Mouse (Mus musculus): ENCODE results near the gene Tmem119.
"Not testable (repeated sequence)": the region's sequence is repeated elsewhere in the genome, so short reads cannot be mapped to it uniquely, and the experiment has no call there.

Tmem119 gene

DNA sequence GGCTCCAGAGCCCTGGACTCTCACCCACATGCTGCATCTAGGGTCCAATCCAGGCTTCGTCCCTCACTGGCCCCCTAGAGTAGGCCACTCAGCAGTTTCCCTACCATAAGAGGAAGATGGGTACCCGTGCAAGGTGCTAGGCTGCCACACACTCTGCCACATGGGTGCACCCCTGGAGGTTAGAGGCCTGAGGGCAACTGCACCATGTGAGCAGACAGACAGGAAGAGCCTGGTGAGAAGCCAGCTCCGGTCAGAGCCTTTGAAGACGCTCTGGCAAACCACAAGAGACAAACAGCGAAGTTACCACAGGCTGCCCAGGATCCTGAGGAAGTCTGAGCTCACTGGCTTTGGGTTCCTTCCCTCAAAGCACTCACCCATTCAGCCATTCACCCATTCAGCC is 13.3 kb downstream of the Tmem119 start:
- DNase-seq = no peak

DNA sequence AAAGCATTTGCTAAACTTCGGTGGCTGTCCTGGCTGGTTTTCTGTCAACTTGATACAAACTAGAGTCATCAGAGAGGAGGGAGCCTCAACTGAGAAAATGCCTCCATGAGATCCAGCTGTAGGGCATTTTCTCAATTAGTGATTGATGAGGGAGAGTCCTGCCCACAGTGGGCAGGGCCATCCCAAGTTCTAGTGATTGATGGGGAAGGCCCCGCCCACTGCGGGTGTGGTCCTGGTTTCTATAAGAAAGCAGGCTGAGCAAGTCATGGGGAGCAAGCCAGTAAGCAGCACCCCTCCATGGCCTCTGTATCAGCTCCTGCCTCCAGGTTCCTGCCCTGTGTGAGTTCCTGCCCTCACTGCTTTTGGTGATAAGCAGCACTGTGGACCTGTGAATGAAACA is 16.2 kb downstream of the Tmem119 start:
- DNase-seq = not testable (repeated sequence)

GRCm38 (mm10) chr5:113783581-113784001 is 16.7 kb downstream of the Tmem119 start:
- peak; percentile 56 for DNase-seq

DNA sequence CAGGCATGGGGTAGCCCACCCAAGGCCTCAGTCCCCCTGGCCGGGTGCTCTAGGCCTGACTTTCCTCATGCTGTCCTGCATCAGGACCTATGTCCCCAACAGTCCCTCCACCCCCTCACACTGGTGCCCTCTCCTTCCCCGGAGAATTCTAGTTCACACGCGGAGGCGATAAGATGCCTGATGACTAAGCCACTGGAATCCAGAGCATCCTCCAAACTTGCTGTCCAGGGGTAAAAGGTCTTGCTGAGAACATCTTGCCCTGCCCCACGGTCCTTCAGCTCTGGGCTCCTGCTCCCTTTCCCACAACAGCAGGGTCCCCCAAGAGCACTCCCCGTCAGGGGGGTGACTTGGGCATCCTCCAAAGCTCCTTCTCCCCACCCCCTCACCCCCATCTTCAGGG is 17.7 kb downstream of the Tmem119 start:
- peak; percentile 56 for DNase-seq

- DNase-seq = no peak
These were observed 18.4 kb downstream of the Tmem119 start for GRCm38 (mm10) chr5:113781875-113782274.

DNA sequence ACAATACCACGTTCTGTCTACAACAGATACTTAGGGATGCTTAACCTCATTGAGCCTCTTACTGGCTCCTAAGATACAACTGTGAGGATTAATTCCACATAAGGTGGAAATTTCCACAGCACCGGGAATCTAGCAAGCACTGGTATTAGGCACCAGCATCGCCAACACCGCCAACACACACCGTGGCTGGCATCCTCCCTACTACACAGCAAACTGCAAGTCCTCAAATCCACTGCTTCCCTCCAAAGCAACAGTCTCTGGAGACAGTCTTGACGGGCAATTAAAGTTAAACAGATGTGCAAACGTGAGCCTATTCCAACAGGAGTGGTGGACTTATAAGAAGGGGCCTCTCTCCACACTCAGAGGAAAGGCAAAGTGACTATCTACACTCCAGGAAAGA is 19.1 kb downstream of the Tmem119 start:
- no peak for DNase-seq

- no peak for DNase-seq
These were observed 19.6 kb downstream of the Tmem119 start for GRCm38 (mm10) chr5:113780763-113781162.

GRCm38 (mm10) chr5:113780082-113780752 is 20.1 kb downstream of the Tmem119 start:
- DNase-seq = no peak

GRCm38 (mm10) chr5:113779569-113779968 is 20.7 kb downstream of the Tmem119 start:
- DNase-seq = no peak

DNA sequence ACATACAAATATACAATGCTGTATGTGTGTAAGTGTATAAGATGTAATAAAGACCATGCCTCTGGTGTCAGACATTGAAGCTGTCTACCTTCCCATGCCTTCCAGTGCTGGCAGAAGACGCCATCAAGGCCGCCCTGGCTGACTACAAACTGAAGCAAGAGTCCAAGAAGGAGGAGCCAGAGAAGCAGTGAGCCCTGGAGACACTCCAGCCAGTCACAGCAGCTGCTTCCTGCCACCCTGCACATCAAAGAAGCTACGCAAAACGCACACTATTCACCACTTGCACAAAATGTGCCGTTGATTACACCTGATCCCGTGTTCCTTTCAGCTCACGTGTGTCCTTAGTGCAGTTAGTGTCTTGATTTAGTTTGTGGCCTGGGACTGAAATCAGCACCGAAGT is 22.6 kb downstream of the Tmem119 start:
- peak; percentile 59 for DNase-seq

DNA sequence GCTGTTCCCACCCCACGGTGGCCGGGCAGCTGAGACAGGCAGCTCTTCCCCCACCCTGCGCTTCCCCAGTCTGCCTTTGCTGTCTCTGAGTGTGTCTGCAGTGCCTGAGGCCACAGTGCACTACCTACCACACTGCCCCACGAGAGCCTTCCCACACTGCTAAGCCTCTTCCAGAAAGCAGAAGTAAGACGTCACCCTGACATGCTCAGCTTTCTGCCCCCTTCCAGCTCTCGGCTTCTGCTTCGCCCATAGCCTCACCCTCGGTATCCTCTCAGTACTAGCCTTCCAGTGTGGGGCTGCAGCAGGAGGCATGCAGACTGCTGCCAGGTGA is 23.5 kb downstream of the Tmem119 start:
- DNase-seq = no peak

- peak; percentile 75 for DNase-seq
These were observed 24.0 kb downstream of the Tmem119 start for GRCm38 (mm10) chr5:113776128-113776895.

GRCm38 (mm10) chr5:113775585-113775984 is 24.7 kb downstream of the Tmem119 start:
- no peak for DNase-seq

DNA sequence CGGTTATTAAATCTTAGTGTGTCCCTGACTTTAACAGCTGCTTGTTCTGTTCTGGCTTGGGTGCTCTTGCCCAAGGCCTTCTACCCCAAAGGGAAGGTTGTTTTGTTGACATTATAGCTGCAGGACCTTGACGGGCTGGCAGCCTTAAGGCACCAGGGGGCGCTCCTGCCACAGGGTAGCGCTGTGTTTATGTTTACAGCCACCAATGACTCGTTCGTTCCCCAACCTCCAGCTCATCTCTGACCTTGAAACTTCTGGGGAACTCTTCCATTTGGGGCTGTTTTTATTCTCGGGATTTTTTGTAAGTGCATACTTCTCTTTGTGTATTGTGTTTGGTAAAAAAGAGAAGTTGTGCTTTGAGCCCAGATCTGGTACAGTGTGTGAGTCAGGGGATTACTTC is 26.7 kb downstream of the Tmem119 start:
- DNase-seq = peak; percentile 94

DNA sequence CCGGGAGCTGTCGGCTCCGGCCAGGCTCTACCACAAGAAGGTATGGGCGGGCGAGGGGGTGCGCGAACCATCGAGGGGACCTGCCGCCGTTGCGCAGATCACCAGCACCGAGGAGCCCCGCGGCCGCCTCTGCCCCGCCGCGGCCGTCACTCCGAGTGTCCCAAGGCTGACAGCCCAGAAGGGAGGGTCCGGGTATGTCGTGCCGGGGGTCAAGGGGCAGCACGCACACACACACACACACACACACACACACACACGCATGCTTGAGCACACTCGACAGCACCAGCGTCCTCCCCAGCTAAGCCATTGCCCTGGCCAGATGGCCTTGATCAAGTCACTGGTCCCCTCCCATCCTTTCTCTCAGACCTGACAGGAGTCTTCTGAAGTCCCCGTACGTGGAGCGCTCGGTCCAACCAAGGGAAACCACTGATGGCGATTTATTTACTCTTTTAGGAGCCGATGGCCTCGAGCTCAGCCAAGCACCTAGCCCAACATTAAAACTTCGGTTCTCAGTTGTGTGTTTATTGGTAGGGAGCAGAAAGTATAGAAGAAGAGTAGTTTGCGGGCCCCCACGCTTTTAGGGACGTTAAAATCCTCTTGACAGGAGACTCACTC is 27.3 kb downstream of the Tmem119 start:
- no peak for DNase-seq

GRCm38 (mm10) chr5:113772450-113772895 is 27.8 kb downstream of the Tmem119 start, which contains the start of the genes Sart3 and Iscu:
Gene Sart3, minus strand, starts transcription at chr5:113772510.
Gene Iscu, plus strand, starts transcription at chr5:113772748.
- DNase-seq = peak; percentile 93

DNA sequence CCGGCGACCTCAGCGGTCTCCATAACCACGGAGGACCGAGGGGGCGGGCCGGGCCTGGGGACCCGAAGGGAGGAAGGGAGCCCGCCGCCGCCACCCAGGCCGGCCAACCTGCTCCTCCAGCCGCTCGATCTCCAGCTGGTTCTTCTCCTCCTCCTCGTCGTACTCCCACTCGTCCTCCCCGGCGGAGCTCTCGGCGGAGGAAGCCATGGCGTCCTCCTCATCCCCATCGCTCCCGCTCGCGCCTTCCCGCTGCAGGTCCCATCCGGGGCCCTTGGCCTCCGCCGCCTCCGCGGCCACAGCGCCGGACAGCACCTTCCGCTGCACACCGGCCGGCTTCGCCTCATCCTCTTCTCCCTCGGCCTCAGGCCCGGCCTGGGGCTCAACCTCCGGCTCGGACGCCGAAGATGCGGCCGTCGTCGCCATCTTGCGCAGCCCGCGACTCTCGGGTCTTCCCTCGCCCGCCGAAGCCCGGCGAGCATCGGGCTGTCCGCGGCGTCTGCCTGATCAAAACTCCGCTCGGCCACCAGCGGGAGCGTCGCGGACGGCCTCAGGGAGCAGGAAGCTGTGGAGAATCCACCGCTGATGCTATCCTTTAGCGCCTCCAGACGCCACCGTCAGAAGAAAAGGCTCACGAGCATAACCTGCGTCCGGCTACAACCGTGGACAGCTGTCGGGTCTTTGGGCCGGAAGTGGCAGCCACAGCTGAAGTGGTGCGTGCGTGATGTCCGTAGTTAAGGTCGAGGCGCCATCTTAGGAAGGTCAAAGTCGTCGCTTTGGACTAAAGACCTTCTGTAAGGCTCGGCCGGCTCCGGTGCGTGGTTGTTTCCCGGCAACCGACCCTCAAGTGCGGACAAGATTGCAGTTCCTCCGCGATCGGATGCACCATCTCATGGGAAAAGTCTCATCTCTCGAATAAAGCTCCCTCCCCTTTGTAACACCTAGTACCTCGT is 28.8 kb downstream of the Tmem119 start:
- peak; percentile 92 for DNase-seq

DNA sequence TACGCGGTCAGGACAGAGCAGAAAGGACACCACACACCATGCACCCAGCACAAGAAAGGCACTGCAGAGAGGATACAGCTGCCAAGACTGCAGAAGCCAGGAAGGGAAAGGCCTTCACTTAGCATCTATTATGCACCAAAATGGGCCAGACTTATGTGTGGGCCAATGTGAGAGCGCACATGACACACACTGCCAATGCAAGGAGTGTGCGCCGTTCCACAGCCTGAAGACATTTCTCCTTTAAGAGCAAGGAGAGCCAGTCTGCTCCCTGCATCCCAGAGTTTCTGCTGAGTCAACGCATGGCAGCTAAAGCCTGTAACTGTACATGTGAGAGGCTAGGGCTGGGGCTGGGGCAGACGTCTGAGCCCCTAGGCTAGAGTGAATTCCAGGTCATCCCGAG is 31.5 kb downstream of the Tmem119 start:
- DNase-seq = no peak

GRCm38 (mm10) chr5:113765641-113766526 is 34.4 kb downstream of the Tmem119 start:
- no peak for DNase-seq

- no peak for DNase-seq
These were observed 35.9 kb downstream of the Tmem119 start for GRCm38 (mm10) chr5:113764426-113764825.

DNA sequence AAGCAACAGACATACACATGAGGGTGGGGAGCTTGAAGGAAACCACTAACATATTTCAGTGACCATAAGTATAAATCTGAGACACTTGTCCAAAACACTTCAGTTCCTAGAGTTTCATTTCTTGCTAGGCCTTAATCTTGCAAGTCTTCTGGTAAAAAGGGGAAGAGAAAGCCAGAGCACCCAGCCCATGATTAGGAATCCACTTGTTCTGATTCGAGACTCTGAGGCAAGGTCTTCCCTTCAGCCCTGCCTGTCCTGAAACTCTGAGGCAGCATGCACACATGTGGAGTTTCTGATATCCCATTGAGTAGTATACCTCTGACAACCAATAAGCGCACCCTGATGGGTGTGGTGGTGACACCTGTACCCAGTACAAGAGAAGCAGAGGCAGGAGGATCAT is 38.7 kb downstream of the Tmem119 start:
- DNase-seq = no peak

Data from kidney, adult 9 months (tissue).